Mouse (Mus musculus) hindbrain, postnatal 0 days (tissue): ENCODE measurements at regions not wholly inside any gene's neighbourhood (a gene's known extent, or its start where the extent isn't known, plus 50 kb on each side); places are given as distances from the start of the nearest gene placed in this dataset.

Experiments used
- ATAC-seq: fragments of 200-750 bp; cut with Nextera tagmentation; 2 replicates; pipeline ENCODE4 v1.8.0; 2017; ENCODE audit warnings: mild to moderate bottlenecking, moderate TSS enrichment, moderate library complexity
- DNase-seq: peaks from one replicate; pipeline ENCODE4 v3.0.0-alpha.2; 2015; ENCODE audit warnings: low spot score
- H3K27ac ChIP-seq: fragments of 300-500 bp; sonication (generic); 2 replicates; pipeline ENCODE4 v1.5.1; 2014; ENCODE audit warnings: mild to moderate bottlenecking
- H3K27me3 ChIP-seq: fragments of 300-500 bp; sonication (generic); 2 replicates; pipeline ENCODE4 v1.6.1; 2014; ENCODE audit warnings: low read length, mixed read lengths; ENCODE audit not compliant: insufficient read depth
- H3K36me3 ChIP-seq: fragments of 300-500 bp; sonication (generic); 2 replicates; pipeline ENCODE4 v1.6.1; 2014; ENCODE audit warnings: low read length, mixed read lengths; ENCODE audit not compliant: insufficient read depth
- H3K4me1 ChIP-seq: fragments of 300-500 bp; sonication (generic); 2 replicates; pipeline ENCODE4 v1.6.1; 2014; ENCODE audit warnings: antibody characterized with exemption, low read length, mixed read lengths; ENCODE audit not compliant: insufficient read depth
- H3K4me2 ChIP-seq: fragments of 300-500 bp; sonication (generic); 2 replicates; pipeline ENCODE4 v1.6.1; 2014; ENCODE audit warnings: low read depth, mild to moderate bottlenecking, low read length, moderate library complexity, mixed read lengths
- H3K4me3 ChIP-seq: fragments of 300-500 bp; sonication (generic); 2 replicates; pipeline ENCODE4 v1.5.1; 2014; ENCODE audit warnings: low read length
- H3K9ac ChIP-seq: fragments of 300-500 bp; sonication (generic); replicated peaks from 2 replicates; pipeline ENCODE4 v1.6.1; 2014; ENCODE audit warnings: mild to moderate bottlenecking, low read length, moderate library complexity, mixed read lengths
- H3K9me3 ChIP-seq: fragments of 300-500 bp; sonication (generic); 2 replicates; pipeline ENCODE4 v1.6.1; 2016; ENCODE audit warnings: low read length, mixed read lengths
- CTCF ChIP-seq: IDR thresholded peaks from 2 replicates; pipeline ENCODE4 v1.5.1; 2016; ENCODE audit warnings: antibody characterized with exemption, control low read depth, low read depth
- WGBS: fragments of 180-500 bp; shearing (Covaris S2); extraction: QIAGEN DNeasy Blood & Tissue Kit; methylation state at CpG from one replicate; pipeline ENCODE4 v1.1.7; 2014; 5-methylcytosine and 5-hydroxymethylcytosine counted together

DNA sequence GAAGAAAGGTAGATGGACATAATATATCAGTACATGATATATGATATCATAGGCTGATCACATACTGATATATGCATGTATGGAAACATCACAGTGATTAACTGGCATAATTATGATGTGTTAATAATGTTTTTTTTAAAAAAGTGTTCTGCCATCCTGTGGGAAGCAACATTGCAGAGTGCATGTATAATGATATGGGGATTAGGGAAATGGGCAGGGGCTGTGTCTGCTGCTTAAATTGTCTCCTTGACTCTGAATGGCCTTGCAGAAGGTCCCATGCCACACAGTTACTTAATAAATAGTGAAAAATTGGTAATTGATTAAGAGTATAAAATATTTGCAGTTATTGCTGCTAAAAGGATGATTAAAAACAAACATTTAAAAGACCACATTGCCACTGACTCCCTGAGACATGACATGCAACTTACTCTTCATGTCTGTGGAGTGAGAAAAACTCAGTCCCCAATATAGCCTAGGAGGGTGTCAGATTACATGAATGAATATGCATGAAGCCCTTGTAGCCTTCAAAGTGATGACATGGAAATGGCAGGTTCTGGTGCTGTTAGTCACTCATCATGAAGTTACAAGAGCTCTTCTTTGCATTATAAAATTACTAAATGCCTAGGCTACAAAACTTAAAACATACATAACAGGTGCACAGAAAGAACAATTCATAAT, 440.1 kb upstream of the Ube2e3 start:
- Histone ChIP-seq H3K27ac (no peak overlapping the region), H3K4me3 (no peak overlapping the region), H3K36me3 (no peaks in the 10 kb centered on the region), H3K27me3 (no peaks in the 10 kb centered on the region), H3K9me3 (no peaks in the 10 kb centered on the region), H3K9ac (no peak overlapping the region), H3K4me1 (no peaks in the 10 kb centered on the region), H3K4me2 (no peak overlapping the region)
- no peak for DNase-seq
- ATAC-seq: no peak
- TF ChIP-seq CTCF: no peak

DNA sequence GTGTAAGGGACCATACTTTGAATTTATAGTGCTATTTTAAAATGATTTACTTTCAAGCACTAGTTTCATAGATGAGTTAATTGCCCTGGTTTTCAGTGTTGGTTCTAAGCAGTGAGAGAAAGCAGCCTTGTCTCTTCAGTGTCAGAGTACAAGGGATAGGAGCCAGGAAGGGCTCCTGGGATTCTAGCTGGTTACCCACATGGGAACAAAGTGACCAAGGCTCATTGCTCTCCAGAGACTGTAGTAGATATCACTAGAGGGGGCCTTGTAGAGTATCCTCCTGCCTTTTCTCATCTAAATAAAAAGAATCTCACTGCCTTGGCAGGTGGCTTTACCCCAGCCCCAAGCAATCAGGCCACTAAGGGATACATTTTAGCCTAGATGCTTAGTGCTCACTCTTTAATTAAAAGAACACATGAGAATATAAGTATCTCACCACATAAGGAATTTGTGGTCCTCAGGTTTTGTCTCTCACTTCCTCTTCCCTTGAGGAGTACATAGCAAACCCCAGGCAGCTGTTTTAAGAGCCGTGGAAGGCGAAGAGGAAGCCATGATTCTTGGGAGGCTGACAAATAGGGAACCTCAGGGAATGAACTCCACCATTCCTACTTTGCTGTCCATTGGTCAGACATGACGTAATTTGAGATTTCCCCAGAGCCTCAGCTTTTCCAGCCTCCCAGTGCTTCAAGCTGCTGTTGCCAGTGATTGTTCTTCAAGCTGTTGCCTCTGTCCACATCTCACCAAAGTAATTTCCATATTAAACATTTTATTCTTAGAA, 449.2 kb upstream of the Ube2e3 start:
- Histone ChIP-seq H3K36me3 (no peaks in the 10 kb centered on the region), H3K4me1 (no peaks in the 10 kb centered on the region), H3K4me2 (no peak overlapping the region), H3K9ac (no peak overlapping the region), H3K9me3 (no peaks in the 10 kb centered on the region), H3K27ac (no peak overlapping the region), H3K27me3 (no peaks in the 10 kb centered on the region), H3K4me3 (no peak overlapping the region)
- ATAC-seq (no peak), DNase-seq (no peak)
- TF ChIP-seq CTCF: no peak
- WGBS: 61% methylated on average over 3 of the region's 3 CpGs

- no peaks in the 10 kb centered on the region for H3K9me3 ChIP-seq
- H3K27me3 ChIP-seq: no peaks in the 10 kb centered on the region
- no peak overlapping the region for H3K9ac ChIP-seq
- no peak for TF ChIP-seq CTCF
- H3K36me3 ChIP-seq: no peaks in the 10 kb centered on the region
- ATAC-seq (no peak), DNase-seq (no peak)
- no peak overlapping the region for H3K4me2 ChIP-seq
- 69% methylated on average over 2 of the region's 2 CpGs for WGBS
- no peak overlapping the region for H3K4me3 ChIP-seq
- no peak overlapping the region for H3K27ac ChIP-seq
- H3K4me1 ChIP-seq: no peaks in the 10 kb centered on the region
Observed at GRCm38 (mm10) chr2:78416574-78417109, 451.3 kb upstream of the Ube2e3 start.

DNA sequence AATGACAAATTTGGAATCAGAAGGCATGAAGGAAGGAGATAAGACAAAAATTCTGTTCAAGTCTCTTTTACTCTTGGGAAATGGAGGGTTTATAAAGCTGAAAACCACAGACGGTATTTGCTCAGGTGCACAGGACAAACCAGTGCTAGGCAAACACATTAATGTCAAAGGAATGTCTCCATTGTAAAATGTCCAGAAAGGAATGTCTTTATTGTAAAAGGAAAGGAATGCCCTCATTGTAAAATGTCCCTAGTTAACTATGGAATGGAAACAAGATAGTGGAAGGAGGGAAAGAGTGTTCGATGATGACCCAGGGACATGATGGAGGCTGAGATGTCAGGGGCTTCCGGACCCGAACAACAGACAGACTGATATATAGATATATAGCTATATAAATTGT, 454.9 kb upstream of the Ube2e3 start:
- no peaks in the 10 kb centered on the region for H3K27me3 ChIP-seq
- DNase-seq: no peak
- no peaks in the 10 kb centered on the region for H3K4me1 ChIP-seq
- no peak for ATAC-seq
- H3K9me3 ChIP-seq: no peaks in the 10 kb centered on the region
- H3K27ac ChIP-seq: no peak overlapping the region
- H3K9ac ChIP-seq: no peak overlapping the region
- no peak for TF ChIP-seq CTCF
- no peaks in the 10 kb centered on the region for H3K36me3 ChIP-seq
- no peak overlapping the region for H3K4me3 ChIP-seq
- 86% methylated on average over 4 of the region's 4 CpGs for WGBS
- H3K4me2 ChIP-seq: no peak overlapping the region

- Histone ChIP-seq H3K36me3 (no peaks in the 10 kb centered on the region), H3K27me3 (no peaks in the 10 kb centered on the region), H3K4me3 (no peak overlapping the region), H3K27ac (no peak overlapping the region), H3K4me1 (no peaks in the 10 kb centered on the region), H3K9ac (no peak overlapping the region), H3K4me2 (no peak overlapping the region), H3K9me3 (no peaks in the 10 kb centered on the region)
- ATAC-seq (no peak), DNase-seq (no peak)
- 81% methylated on average over 3 of the region's 3 CpGs for WGBS
- TF ChIP-seq CTCF: no peak
Observed at GRCm38 (mm10) chr2:78403890-78404289, 457.7 kb upstream of the Cwc22 start.

DNA sequence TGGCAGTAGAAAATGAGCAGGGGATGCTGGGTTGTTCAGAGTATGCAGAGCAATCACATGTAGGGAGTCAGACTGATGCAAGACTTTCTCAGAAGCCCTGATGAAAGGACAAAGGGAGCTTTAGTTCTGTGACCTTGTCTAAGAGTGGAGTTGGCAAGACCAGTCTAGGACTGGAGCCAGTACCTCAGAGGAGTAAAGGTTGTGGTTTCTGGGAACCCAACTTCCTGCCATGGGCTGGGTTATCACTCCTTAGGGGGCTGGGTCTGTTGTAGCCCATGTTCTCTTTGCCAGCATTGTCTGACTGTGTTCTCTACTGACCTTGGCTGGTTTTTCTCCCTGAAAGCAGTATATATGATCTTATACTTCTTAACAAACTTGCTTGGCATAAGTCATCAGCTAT, 453.1 kb upstream of the Cwc22 start:
- Histone ChIP-seq H3K4me2 (no peak overlapping the region), H3K4me3 (no peak overlapping the region), H3K27me3 (no peaks in the 10 kb centered on the region), H3K27ac (no peak overlapping the region), H3K9me3 (no peaks in the 10 kb centered on the region), H3K36me3 (no peaks in the 10 kb centered on the region), H3K9ac (no peak overlapping the region), H3K4me1 (no peaks in the 10 kb centered on the region)
- DNase-seq: no peak
- no peak for TF ChIP-seq CTCF
- ATAC-seq: no peak

DNA sequence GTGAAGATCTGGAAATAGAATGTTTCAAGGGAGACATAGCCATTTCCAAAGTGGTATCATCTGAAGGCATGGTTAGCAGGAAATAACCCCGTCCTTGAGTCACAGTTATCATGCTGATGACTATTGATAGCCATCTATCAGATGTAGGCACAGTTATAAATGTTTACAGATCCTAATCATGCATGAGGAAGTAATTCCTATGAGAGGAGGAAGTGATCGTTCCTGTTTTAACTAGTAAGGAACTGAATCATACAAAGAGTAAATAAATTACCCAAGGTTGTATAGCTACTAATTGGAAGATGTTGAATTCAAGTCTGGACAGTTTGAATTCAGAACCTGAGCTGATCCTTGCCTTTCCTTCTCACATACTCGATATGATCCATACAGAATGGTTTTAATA, 450.7 kb upstream of the Cwc22 start:
- no peak for ATAC-seq
- WGBS: 79% methylated on average over 3 of the region's 3 CpGs
- no peaks in the 10 kb centered on the region for H3K9me3 ChIP-seq

More for the DNA sequence above, 450.7 kb upstream of the Cwc22 start:
- Histone ChIP-seq H3K27me3 (no peaks in the 10 kb centered on the region), H3K9ac (no peak overlapping the region), H3K4me2 (no peak overlapping the region), H3K36me3 (no peaks in the 10 kb centered on the region), H3K27ac (no peak overlapping the region), H3K4me3 (no peak overlapping the region), H3K4me1 (no peaks in the 10 kb centered on the region)
- no peak for DNase-seq
- TF ChIP-seq CTCF: no peak
